Mouse (Mus musculus) cerebellum, adult 8-10 months (tissue): ENCODE data around the gene A630089N07Rik.

Experiments used
- DNase-seq: peaks from one replicate; pipeline ENCODE4 v3.0.0; 2022

The A630089N07Rik gene

GRCm38 (mm10) chr16:97961381-97962150 is 120.7 kb downstream of the A630089N07Rik start:
- no peak for DNase-seq

- no peak for DNase-seq
Measured at GRCm38 (mm10) chr16:97960348-97960747, 121.9 kb downstream of the A630089N07Rik start.

- DNase-seq, result no peak
Measured at GRCm38 (mm10) chr16:97958401-97958973, 123.8 kb downstream of the A630089N07Rik start.

GRCm38 (mm10) chr16:97957626-97958025 is 124.6 kb downstream of the A630089N07Rik start:
- no peak for DNase-seq

GRCm38 (mm10) chr16:97956011-97956410 is 126.2 kb downstream of the A630089N07Rik start:
- no peak for DNase-seq

GRCm38 (mm10) chr16:97953300-97953699 is 128.9 kb downstream of the A630089N07Rik start:
- DNase-seq, result no peak

GRCm38 (mm10) chr16:97952801-97953200 is 129.4 kb downstream of the A630089N07Rik start:
- no peak for DNase-seq

GRCm38 (mm10) chr16:97952371-97952770 is 129.9 kb downstream of the A630089N07Rik start:
- no peak for DNase-seq
